Mouse (Mus musculus) embryo, embryonic 11 days (tissue): ENCODE measurements around the gene Exosc5.

Source experiments
- DNase-seq: peaks from one replicate; pipeline ENCODE4 v3.0.0-alpha.2; 2015

Exosc5 gene

DNA sequence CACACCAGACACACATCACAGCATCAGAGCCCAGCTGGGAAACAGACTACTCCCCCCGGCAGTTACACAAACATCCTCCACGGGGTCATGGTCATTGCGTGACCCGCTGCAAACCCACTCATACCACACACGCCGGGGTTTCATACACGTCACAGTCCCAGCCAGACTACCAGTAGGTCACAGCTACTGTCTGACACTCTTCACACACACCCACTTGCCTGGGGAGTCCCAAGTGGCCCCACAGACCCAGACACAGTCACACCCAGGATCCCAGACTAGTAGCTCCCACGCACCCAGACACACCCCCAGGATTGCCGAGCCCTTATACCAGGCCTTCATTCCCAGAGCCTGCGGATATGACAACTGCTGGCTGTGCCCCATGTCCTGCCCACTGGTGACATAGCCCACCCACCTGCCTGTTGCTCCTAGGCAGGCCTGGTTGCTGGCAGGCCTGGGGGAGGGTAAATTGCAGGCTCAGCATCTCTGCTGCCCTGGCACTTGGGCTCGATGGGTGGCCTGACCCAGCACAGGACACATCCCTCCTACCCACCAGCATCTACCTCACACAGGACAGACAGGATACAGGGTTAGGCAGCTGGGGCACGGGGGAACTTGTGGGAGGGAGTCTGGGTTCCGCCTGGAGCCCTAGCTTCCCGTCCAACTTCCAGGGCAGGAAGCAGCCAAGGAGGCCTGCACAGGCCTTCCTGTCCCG lies 48.8 kb downstream of the Exosc5 start:
- peak; percentile 28 for DNase-seq

DNA sequence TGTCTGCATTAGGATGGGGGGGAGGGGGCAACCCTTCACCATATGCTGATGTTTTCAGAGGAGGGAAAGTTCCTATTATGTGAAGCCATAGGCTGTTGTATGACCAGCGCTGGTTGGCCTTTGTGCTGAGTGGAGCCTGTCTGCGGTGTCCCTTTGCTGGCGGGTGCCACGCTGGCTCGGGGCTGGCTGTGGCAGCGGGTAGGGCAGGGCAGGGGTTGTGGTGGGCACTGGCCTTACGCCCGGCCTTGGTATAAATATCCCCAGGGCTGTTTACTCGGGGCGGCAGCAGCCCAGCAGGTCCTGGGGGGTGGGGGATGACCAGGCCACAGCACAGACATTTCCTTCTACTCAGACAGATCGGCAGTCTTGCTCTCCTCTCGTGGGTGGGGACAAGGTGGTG lies 51.0 kb downstream of the Exosc5 start:
- no peak for DNase-seq

DNA sequence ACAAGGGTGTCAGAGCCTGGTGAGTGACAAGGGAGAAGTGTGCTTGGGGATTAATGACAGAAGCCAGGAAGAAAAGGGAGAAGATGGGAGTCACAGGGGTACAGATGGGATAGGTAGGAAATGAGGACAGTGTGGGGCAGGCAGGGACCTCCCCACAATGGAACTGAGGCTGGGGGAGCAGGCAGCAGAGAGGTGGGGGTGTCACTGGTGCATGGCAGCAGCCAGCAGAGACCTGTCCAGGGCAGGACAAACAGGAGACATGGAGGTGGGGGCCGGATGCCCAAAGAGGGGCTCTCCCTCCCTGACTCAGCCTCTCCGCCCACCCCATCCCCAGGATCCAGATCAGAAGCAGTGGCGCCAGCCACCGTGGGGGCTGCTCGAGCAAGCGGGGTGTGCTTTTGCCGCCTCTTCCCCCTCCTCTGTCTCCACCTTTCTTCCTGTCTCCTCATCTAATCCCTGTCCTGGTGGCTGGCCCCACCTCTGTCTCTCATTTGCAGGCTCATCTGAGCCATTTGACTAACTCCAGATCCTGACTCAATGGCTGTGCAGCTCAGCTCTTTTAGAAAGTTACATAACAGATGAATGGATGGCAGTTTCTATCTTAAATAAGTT lies 51.7 kb downstream of the Exosc5 start:
- DNase-seq, result peak; percentile 31

DNA sequence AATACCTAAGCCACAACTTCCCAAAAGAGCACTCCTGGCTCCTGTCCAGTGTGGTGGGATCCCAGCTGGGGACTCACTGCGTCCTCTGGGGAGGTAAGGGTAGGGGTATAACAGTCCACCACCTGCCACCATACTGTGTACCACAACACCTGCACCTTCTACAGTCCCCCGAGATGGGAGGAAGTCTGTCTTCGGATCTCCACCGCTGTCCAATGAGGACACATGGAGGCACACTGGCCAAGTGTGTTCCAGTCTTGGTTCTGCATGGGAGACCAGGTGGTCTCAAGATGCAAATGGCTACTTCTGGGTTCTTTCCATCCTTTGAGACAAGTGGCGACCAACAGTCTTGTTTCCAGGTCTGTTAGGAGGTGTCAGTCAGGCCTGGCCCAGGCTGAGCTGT lies 52.2 kb downstream of the Exosc5 start:
- DNase-seq, result no peak

DNA sequence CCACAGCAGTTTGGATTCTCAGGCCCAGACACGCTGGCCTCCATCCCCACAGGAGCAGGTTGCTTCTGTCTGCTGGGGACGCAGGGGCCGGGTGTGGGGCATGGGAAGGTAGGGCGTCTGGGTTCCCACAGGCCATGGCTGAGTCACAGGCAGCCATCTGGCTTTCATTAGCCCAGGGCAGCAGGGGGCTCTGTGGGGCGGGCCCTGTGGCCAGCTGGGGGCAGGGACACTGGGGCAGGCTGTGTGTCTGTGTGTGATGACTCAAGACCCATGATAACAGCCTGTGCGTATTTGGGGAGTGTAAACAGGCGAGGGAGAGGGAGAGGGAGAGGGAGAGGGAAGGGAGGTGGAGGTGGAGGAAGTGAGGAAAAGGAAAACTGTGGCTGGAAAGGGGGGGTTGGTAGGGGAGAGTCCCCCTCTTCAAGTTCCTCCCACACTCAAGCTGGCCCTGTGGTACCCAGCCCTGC lies 52.8 kb downstream of the Exosc5 start:
- peak; percentile 68 for DNase-seq

DNA sequence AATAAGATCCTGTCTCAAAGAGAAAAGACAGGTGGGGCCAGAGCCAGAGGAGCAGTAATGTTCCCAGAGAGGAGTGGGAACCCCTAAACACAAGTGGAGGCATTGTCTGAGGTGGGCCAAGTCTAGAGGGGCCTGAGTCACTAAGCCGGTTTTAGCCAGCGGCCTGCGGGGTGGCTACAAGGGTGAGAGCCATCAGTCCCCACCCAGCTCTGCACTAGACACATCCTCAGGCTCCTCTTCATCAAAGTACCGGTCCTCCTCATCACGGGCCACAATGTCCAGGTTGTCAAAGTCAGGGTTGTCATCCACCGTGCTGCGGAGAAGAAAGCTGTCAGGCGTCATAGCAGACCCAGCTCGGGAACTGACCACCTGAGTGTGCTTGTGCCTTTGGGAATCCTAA lies 53.8 kb downstream of the Exosc5 start:
- no peak for DNase-seq

DNA sequence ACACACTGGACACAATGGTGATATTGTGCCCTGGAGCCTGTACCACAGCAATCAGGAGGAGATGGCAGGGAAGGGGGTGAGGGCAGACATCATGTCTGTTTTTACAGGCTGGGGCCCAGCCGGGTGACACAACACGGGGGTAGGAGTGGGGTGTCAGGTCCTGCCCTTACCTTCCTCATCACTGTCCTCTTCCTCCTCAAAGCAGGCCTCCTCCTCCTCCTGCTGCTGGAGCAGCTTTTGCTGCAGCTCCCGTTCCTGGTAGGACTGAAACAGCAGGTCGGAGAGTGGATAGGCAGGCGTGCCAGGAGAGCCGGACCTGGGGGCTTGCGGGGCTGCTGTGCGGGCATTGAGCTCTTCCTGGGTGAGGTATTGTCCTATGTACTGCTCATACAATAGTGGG lies 55.6 kb downstream of the Exosc5 start:
- no peak for DNase-seq

DNA sequence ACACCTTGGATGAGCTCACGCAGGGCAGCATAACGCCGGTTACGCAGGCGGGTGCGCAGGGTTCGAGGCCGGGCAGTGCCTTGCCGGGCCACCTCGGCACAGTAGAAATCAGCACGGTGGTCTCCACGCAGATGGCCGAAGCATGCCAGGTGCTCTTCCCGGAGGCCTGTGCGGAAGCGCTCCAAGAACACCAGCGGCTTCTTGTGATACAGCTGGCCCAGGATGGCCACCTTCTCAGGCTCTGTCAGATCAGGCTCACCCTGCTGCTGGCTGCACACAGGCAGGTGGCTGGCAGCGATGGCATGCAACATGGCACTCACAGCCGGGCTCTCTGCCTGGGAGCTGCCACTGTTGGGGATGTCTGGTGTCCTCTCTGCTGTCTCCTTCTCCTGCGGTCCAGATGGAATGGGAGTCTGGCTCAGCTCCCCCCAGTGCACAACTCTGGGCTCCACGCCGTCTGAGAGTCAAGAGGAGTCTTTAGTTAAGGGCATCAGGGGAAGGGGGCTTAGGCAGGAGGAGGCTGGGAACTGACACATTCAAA lies 56.8 kb downstream of the Exosc5 start:
- DNase-seq, result no peak

DNA sequence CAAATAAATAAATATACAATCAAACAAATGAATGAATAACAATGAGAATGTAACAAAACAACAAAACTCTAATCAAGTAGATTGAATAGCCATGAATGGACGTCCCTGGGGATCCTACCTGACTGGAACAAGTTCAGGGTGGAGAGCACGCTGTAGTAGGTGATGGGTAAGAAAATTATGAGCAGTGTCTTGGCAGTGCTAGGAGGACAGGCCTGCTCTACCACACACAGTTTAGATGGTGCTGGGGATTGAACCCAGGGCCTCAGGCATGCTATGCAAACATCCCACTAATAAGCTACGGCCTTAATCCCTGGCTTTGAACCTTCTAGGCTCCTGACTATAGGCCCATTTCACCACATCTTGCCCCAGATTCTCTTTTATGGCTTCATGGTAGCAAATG lies 58.5 kb downstream of the Exosc5 start:
- no peak for DNase-seq

DNA sequence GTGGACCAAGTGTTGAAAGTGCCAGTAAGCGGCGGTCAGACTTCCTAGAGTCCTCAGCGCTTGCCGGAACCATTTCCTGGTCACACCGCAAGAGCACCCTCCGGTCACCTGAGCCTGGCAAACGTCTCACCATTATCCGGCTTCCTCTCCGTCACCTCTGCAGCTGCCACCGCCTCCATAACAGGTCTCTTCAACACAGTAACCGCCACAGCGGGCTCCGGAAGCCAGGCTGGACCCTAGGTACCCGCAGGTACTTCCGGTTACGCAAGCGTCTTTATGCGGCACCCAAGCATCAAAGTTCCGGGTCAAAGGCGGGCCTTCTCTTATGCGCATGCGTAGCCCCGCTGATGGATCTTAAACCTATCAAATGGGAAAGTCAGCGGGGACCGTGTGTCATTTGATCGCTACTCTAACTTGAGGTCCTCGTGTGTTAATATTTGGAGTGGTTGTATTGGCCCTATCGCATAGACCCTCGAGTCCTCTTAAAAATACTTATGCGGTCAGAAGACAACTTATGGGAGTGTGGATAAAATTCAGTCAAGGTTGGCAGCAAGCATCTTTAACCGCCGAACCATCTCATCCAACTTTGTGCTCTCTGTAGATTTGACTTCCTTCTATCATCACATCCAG lies 59.9 kb downstream of the Exosc5 start, which contains the start of gene Ccdc97:
Gene Ccdc97, minus strand, starts transcription at position 301 of the 630 bp plus-strand sequence.
- peak; percentile 96 for DNase-seq

DNA sequence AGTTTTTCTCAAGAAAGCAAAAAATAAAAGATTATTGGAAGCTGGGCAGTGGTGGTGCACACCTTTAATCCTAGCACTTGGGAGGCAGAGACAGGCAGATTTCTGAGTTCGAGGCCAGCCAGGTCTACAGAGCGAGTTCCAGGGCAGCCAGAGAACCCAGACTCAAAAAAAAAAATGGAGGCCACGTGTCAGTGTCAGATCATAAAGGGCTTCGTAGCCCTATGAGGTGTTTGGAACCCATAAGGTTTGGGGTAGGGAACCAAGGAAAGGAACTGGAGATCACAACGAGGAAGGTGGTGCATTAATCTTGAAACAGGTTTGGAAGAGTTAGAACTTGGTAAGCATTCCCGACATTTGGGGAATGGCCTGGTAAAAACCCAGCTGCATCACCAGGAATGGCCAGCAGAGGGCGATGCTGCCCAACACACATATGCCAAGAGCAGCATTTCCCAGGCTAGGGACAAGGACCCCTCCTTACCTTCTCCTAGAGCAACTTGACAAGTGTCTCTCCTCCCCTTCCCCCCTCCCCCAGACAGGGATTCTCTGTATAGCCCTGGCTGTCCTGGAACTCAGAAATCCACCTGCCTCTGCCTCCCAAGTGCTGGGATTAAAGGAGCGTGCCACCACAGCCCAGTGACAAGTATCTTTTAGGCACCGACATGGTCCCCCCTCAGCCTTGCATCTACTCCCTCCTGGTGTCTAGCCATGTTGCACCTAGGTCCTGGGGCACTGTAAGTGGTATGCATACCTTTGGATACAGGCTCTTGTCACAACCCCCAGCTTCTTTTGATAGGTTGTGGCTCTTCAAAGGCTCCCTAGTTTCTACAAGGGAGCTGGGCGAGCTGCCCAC lies 61.0 kb downstream of the Exosc5 start:
- DNase-seq, result peak; percentile 81

DNA sequence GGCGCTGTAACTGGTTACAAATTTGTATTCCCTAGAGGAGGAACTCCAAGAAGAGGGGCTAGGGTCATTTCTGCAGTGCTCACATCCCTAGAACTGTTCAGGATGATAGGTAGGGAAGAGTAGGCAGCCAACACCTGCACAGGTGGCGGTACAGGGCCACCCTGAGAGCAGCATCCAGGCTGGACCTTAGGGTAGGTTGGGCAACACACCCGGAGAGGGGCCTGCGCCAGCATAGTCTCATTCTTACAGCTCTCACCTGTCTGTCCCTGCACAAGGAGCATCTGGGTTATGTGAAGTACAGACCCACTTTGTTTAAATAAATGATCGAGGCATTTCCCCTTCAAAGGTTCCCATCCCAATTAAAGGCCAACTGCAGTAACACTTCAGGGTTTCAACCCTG lies 61.8 kb downstream of the Exosc5 start:
- DNase-seq, result no peak
